Mouse (Mus musculus) liver, adult 2 months (tissue): Measurements from ENCODE around the gene Pvalb. TPM values are rescaled to one million over a fixed set of nuclear protein-coding genes. Genes with fewer than 3 reads are reported as not detected.

ENCODE experiments used
- DNase-seq: peaks from one replicate; pipeline ENCODE4 v3.0.0-alpha.2; 2011; ENCODE audit warnings: low read depth, low spot score; ENCODE audit errors: extremely low read depth
- H3K27ac ChIP-seq: fragments of 200-500 bp; replicated peaks from 2 replicates; pipeline ENCODE4 v1.5.1; 2012; ENCODE audit warnings: low read depth, mild to moderate bottlenecking, control low read depth, inconsistent platforms, low read length; ENCODE audit not compliant: insufficient read depth
- H3K27me3 ChIP-seq: fragments of 200-500 bp; 2 replicates; pipeline ENCODE4 v1.6.1; 2012; ENCODE audit warnings: mild to moderate bottlenecking, moderate library complexity, low read length, inconsistent platforms; ENCODE audit not compliant: control insufficient read depth, insufficient read depth
- H3K36me3 ChIP-seq: fragments of 200-500 bp; 2 replicates; pipeline ENCODE4 v1.6.1; 2012; ENCODE audit warnings: low read length, inconsistent platforms; ENCODE audit not compliant: control insufficient read depth, insufficient read depth
- H3K4me1 ChIP-seq: fragments of 200-500 bp; 2 replicates; pipeline ENCODE4 v1.6.1; 2011; ENCODE audit warnings: low read length; ENCODE audit not compliant: control insufficient read depth, insufficient read depth
- H3K4me3 ChIP-seq: fragments of 200-500 bp; 2 replicates; pipeline ENCODE4 v1.5.1; 2011; ENCODE audit warnings: low read depth, mild to moderate bottlenecking, control low read depth, low read length, moderate library complexity; ENCODE audit not compliant: insufficient read depth
- H3K79me2 ChIP-seq: fragments of 200-500 bp; 2 replicates; pipeline ENCODE4 v1.6.1; 2012; ENCODE audit warnings: inconsistent platforms, mild to moderate bottlenecking, low read length, moderate library complexity; ENCODE audit not compliant: control insufficient read depth, insufficient read depth
- H3K9ac ChIP-seq: fragments of 200-500 bp; 2 replicates; pipeline ENCODE4 v1.6.1; 2012; ENCODE audit warnings: low read depth, mild to moderate bottlenecking, control low read depth, inconsistent platforms, low read length
- CTCF ChIP-seq: fragments of 200-500 bp; IDR thresholded peaks from 2 replicates; pipeline ENCODE4 v1.5.1; 2011; ENCODE audit warnings: low read depth, low read length, control low read depth
- POLR2A ChIP-seq: fragments of 200-500 bp; IDR thresholded peaks from 2 replicates; pipeline ENCODE4 v1.6.1; 2011; ENCODE audit warnings: low read length, control low read depth; ENCODE audit not compliant: insufficient read depth; ENCODE audit errors: extremely low read depth
- WGBS: fragments of 180-500 bp; shearing (Covaris S2); methylation state at CpG from one replicate; pipeline ENCODE4 v1.1.7; 2018; 5-methylcytosine and 5-hydroxymethylcytosine counted together
- polyA plus RNA-seq: library from polyadenylated mRNA; depleted of rRNA; stranded (reverse); fragments of >200 nt; gene quantifications from 2 replicates; pipeline ENCODE4 v1.2.3, GENCODE M21; 2012
- total RNA-seq: library from RNA; depleted of rRNA; stranded (reverse); fragments of >200 nt; gene quantifications from 2 replicates; pipeline ENCODE4 v1.2.3, GENCODE M21; 2014

The Pvalb gene
- total and polyA plus RNA-seq, 2 experiments: 1.5 TPM; not detected in 1

DNA sequence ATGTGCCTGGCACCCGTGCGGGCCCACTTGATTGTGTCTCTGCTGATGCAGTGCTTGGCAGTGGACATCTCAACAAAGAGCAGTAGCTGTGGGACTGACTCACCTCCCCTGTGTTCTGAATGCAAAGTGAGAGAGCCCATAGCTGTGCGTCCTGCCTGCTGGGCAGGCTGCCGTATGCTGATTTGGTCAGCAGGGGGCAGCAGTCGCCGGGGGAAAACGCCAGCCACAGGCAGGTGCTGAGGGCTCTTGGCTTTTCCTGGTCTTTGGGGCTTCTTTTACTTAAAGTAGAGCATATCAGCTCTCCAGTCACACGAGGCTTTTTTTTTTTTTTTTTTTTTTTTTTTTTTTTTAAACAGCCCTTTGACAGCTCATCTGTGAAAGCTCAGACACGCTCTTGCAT is 27.8 kb downstream of the Pvalb start:
- Histone ChIP-seq H3K36me3 (no peaks in the 10 kb centered on the region), H3K9ac (no peak overlapping the region), H3K27ac (no peak overlapping the region), H3K27me3 (no peaks in the 10 kb centered on the region), H3K79me2 (no peaks in the 10 kb centered on the region), H3K4me3 (no peak overlapping the region), H3K4me1 (peaks cover 2% of the 10 kb centered on the region; the same call in 1 of the 2 replicates)
- TF ChIP-seq POLR2A (no peak), CTCF (peak; percentile 97)
- DNase-seq: peak; percentile 6
- 12% methylated on average over 9 of the region's 9 CpGs for WGBS

DNA sequence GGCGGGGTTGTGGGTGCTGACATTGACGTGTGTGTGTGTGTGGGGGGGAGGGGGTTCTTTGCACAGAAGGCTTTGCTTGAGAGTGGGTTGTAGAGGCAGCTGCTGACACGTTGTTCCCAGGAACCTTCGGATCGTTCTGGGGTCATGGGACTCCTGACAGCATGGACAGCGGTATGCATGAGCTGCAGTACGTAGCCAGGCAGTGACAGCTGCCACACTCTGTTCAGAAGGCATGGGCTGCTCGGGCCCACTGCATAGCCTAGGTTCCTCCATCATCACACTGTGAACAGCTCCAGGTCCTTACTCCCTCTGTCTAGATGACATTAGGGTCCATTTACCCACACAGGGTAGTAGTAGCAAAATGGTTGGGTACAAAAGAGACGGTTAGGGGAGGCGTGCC is 28.9 kb downstream of the Pvalb start:
- no peak for DNase-seq
- TF ChIP-seq POLR2A: no peak
- 54% methylated on average over 10 of the region's 10 CpGs for WGBS
- Histone ChIP-seq H3K36me3 (no peaks in the 10 kb centered on the region), H3K9ac (no peak overlapping the region), H3K4me3 (no peak overlapping the region), H3K27ac (no peak overlapping the region), H3K79me2 (no peaks in the 10 kb centered on the region), H3K27me3 (no peaks in the 10 kb centered on the region), H3K4me1 (peaks cover 4% of the 10 kb centered on the region; the same call in 1 of the 2 replicates)

DNA sequence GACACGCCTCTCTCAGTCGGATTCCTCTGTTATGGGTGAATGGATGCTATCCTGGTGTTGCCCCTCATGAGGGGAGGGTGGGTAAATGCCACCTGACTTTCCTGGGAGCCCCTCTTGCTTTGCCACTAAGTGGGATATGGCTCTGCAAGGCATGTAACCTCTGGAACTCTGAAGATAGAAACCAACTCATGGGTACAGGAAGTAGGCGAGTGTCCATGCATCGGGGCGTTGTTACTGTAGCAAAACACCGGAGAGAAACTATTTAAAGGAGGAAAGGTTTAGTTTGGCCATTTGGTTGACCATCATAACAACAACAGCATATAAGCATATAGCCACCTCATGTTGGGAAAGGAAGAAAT is 31.3 kb downstream of the Pvalb start:
- Histone ChIP-seq H3K9ac (no peak overlapping the region; the same call in 1 of the 2 replicates), H3K79me2 (no peaks in the 10 kb centered on the region), H3K27me3 (no peaks in the 10 kb centered on the region), H3K4me3 (peak overlapping the region; percentile 37), H3K4me1 (peaks cover 4% of the 10 kb centered on the region; the same call in 1 of the 2 replicates), H3K36me3 (no peaks in the 10 kb centered on the region), H3K27ac (no peak overlapping the region)
- TF ChIP-seq POLR2A (no peak), CTCF (no peak)
- no peak for DNase-seq
- WGBS: 79% methylated on average over 6 of the region's 6 CpGs

DNA sequence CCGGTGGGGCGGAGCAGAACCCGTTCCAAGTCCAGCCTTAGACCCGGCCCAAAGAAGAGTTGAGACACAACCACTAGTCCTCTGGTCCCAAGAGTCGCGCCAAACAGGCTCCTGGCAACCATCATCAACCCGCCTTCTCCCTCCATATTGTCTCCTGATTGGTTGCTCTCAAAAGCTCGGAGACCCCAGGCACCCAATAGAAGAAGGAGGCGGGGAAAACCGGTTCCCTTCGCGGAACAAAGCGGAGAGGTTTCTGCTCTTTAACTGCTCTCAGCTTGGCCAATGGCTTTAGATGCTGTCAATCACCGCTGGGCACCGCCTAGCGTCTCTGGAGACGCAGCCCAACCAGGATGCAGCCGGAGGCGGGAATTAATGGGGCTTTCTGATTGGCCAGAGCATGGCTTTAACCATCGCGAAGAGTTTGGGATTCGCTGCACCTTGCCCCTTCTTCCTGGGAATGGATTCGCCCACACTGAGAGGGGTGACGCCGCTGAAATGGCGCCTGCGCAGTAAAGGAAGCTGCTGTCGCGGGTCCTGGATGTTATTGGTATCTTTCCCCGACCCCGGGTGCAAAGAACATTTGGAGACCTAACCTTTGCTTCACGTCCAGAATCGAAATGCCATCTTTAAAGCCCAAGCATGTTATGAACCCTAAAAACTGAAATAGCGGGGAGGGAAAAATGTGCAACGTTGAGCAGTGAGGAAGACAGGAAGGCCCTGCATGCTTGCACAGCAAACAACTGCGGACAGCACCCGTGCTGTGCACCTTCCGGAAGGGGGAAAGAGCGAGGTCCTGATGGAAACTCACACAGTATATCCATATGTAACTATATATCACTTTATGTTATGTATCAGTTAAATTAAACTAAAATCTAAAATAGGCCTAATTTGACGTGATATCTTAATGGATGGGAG is 32.0 kb downstream of the Pvalb start, which contains the start of gene Ift27:
Ift27 (minus strand) TSS at position 136 of the 915 bp plus-strand sequence.
- peak within 1 kb of the TSS; percentile 33 for H3K27ac ChIP-seq
- no peaks in the 10 kb centered on the region for H3K27me3 ChIP-seq
- 0 out of 2 replicates have a peak, but pooled peaks have one; percentile 19 for TF ChIP-seq POLR2A
- no peak for TF ChIP-seq CTCF
- H3K4me3 ChIP-seq: peak within 1 kb of the TSS; percentile 79
- peak within 1 kb of the TSS; percentile 76 for H3K9ac ChIP-seq
- DNase-seq: peak; percentile 99
- H3K79me2 ChIP-seq: no peaks in the 10 kb centered on the region
- peaks cover 4% of the 10 kb centered on the region; the same call in 1 of the 2 replicates for H3K4me1 ChIP-seq
- no peaks in the 10 kb centered on the region for H3K36me3 ChIP-seq
- 1% methylated on average over 40 of the region's 40 CpGs for WGBS

DNA sequence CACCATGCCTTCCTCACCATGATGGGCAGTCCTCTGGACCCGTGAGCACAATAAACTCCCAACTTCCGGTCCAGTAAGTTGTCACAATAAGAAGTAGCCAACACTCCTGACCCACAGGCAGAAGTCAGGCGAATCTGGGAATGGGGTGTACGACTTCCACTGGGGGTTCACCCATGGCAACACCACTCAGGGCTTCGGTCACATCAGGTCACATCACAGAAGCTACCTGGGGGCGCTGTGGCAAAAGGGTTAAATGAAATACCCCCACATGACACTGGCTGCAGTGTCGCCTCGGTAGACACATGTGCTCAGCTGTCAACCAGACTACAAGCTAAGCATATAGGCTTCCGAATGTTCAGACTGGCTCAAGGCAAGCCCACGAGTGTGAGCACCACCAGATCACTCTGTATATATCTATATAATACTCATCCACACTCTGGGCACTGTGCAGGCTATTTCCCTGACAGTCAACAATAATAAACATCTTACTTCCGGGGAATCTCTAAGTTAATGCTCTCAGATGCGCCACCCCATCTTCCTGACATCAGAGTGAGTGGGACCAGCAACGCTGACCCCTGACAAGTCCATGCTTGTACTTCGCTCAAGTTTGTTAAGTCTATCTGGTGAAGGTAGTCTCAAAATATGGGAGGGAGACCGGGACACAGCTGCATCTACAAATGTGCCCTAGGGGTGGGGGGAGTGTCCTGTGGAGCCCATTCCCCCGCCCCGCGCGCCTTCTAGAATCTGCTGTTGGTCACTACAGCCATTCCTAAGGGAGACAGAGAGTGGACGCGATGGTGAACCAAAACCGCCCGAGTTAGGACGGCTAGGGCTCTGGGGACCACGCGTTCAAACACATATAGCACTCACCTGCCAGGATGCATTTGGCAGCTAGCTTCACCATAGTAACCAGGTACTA is 33.0 kb downstream of the Pvalb start:
- Histone ChIP-seq H3K27me3 (no peaks in the 10 kb centered on the region), H3K79me2 (no peaks in the 10 kb centered on the region), H3K36me3 (no peaks in the 10 kb centered on the region), H3K27ac (no peak overlapping the region), H3K9ac (peak overlapping the region; percentile 76), H3K4me1 (peaks cover 4% of the 10 kb centered on the region; the same call in 1 of the 2 replicates), H3K4me3 (peak overlapping the region; percentile 79)
- TF ChIP-seq POLR2A: no peak
- no peak for TF ChIP-seq CTCF
- 33% methylated on average over 26 of the region's 26 CpGs for WGBS
- no peak for DNase-seq
